Mouse (Mus musculus): ENCODE measurements around the gene Adam15.

- TF ChIP-seq CTCF (conservative IDR thresholded peaks at IDR 0.05; ENCODE audit: insufficient read depth, insufficient read length, low read depth, low read length) = no peak
- no peak for TF ChIP-seq POLR2A (IDR thresholded peaks at IDR 0.05; ENCODE audit: low read depth, low read length)
These were observed 45.4 kb downstream of the Adam15 start for GRCm38 (mm10) chr3:89304440-89304839.

All from kidney, adult 2 months (tissue).